Mouse (Mus musculus) midbrain, embryonic 13.5 days (tissue): ENCODE results near the gene Diaph3. TPM values are rescaled to one million over a fixed set of nuclear protein-coding genes. Genes with fewer than 3 reads are reported as not detected.
A peak's percentile ranks its signal among the peaks of the same experiment; 100 is the strongest.

Experiments used
- ATAC-seq: fragments of 200-750 bp; cut with Nextera tagmentation; 2 replicates; pipeline ENCODE4 v1.8.0; 2017; ENCODE audit warnings: mild to moderate bottlenecking, moderate TSS enrichment, moderate library complexity
- H3K27ac ChIP-seq: fragments of 300-500 bp; sonication (generic); 2 replicates; pipeline ENCODE4 v1.5.1; 2015; ENCODE audit warnings: inconsistent platforms, mild to moderate bottlenecking, moderate library complexity
- H3K27me3 ChIP-seq: fragments of 300-500 bp; sonication (generic); 2 replicates; pipeline ENCODE4 v1.6.1; 2015; ENCODE audit warnings: mild to moderate bottlenecking, inconsistent platforms
- H3K36me3 ChIP-seq: fragments of 300-500 bp; sonication (generic); 2 replicates; pipeline ENCODE4 v1.6.1; 2015; ENCODE audit warnings: mild to moderate bottlenecking, inconsistent platforms
- H3K4me1 ChIP-seq: fragments of 300-500 bp; sonication (generic); replicated peaks from 2 replicates; pipeline ENCODE4 v1.6.1; 2015; ENCODE audit warnings: inconsistent platforms
- H3K4me2 ChIP-seq: fragments of 300-500 bp; sonication (generic); replicated peaks from 2 replicates; pipeline ENCODE4 v1.6.1; 2015; ENCODE audit warnings: moderate library complexity, mild to moderate bottlenecking, inconsistent platforms
- H3K4me3 ChIP-seq: fragments of 300-500 bp; sonication (generic); replicated peaks from 2 replicates; pipeline ENCODE4 v1.5.1; 2015; ENCODE audit warnings: mild to moderate bottlenecking, inconsistent platforms
- H3K9ac ChIP-seq: fragments of 300-500 bp; sonication (generic); replicated peaks from 2 replicates; pipeline ENCODE4 v1.6.1; 2015; ENCODE audit warnings: mild to moderate bottlenecking, inconsistent platforms
- H3K9me3 ChIP-seq: fragments of 300-500 bp; sonication (generic); 2 replicates; pipeline ENCODE4 v1.6.1; 2016; ENCODE audit warnings: mild to moderate bottlenecking, inconsistent platforms
- WGBS: fragments of 180-500 bp; shearing (Covaris S2); methylation state at CpG from one replicate; pipeline ENCODE4 v1.1.7; 2015; 5-methylcytosine and 5-hydroxymethylcytosine counted together
- polyA plus RNA-seq: library from polyadenylated mRNA; unstranded; fragments of >200 nt; fragmentation: Nextera tagmentation; extraction: Ambion mirVana; gene quantifications from 2 replicates; pipeline ENCODE4 v1.2.1, GENCODE M21; 2015

Diaph3 gene
- polyA plus RNA-seq, 1 experiment from 2014 or later: 3.9 TPM

DNA sequence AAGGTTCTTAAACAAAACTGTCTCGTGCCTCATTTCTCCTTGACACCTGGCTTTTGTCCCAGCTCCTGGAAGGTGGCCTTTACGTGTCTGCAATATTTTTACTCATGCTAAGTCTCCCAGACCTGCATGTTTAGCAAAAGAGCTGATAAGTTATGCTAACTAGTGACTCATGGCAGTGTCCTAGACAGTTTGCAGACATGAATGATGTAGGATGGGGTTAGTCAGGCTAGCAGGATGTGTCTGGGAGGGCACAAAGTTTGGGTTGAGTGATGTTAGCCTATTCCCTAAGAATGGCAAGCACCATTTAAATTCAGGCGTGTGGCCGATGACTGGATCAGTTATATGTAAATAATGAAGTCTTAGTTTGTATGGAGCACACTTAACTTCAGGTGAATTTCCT is 478.2 kb downstream of the Diaph3 start:
- Histone ChIP-seq H3K4me1 (no peaks in the 10 kb centered on the region), H3K9me3 (no peaks in the 10 kb centered on the region), H3K4me3 (no peak overlapping the region), H3K27me3 (no peaks in the 10 kb centered on the region), H3K9ac (no peak overlapping the region), H3K27ac (no peak overlapping the region), H3K4me2 (no peak overlapping the region), H3K36me3 (no peaks in the 10 kb centered on the region)
- no peak for ATAC-seq
- WGBS: 89% methylated on average over 4 of the region's 4 CpGs

DNA sequence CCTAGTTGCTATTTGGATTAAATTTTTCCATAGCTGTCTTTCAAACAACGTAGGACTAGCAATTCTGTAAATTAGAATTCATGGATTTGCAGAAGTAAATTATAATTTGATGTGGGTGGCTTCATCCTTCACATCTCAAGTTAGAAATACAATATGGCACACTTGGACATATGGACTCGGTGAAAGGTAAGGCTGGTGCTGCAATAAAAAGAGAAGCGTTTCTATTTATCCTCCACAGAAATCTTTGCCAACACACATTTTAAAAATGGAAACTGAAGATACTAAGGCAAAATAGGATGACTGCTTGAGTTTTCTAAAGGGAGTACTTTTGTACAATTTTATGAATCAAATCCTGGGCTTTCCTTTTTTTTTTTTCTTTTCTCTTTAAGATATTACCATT is 480.5 kb downstream of the Diaph3 start:
- H3K27ac ChIP-seq: no peak overlapping the region
- 94% methylated on average over 3 of the region's 3 CpGs for WGBS
- no peak overlapping the region for H3K9ac ChIP-seq
- H3K27me3 ChIP-seq: no peaks in the 10 kb centered on the region
- H3K4me3 ChIP-seq: no peak overlapping the region
- no peak overlapping the region for H3K4me2 ChIP-seq
- ATAC-seq: no peak
- H3K36me3 ChIP-seq: no peaks in the 10 kb centered on the region
- H3K4me1 ChIP-seq: no peaks in the 10 kb centered on the region
- no peaks in the 10 kb centered on the region for H3K9me3 ChIP-seq

DNA sequence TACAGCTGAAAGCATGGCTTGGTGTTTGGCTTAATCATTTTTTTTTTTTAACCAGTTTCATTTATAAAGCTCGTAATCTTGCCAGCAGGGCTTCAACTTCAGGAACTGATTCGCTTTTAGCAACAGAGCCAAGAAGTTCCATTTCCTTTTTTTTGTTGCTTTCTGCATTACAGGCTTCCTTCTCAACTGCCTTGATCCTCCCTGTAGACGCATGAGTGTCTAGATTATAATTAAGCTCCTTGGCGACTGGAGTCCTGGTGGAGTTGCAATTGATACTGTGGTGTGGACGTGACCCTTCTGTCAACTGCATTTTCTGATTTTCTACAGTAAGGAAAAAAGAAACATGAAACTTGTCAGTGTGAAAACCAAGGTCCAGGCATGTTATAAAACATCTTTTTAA is 484.8 kb downstream of the Diaph3 start:
- H3K27me3 ChIP-seq: no peaks in the 10 kb centered on the region
- no peaks in the 10 kb centered on the region for H3K36me3 ChIP-seq
- WGBS: 65% methylated on average over 5 of the region's 5 CpGs
- H3K4me3 ChIP-seq: no peak overlapping the region
- H3K9me3 ChIP-seq: no peaks in the 10 kb centered on the region
- no peak for ATAC-seq
- no peak overlapping the region for H3K9ac ChIP-seq
- no peak overlapping the region for H3K27ac ChIP-seq
- no peak overlapping the region for H3K4me2 ChIP-seq
- no peaks in the 10 kb centered on the region for H3K4me1 ChIP-seq

DNA sequence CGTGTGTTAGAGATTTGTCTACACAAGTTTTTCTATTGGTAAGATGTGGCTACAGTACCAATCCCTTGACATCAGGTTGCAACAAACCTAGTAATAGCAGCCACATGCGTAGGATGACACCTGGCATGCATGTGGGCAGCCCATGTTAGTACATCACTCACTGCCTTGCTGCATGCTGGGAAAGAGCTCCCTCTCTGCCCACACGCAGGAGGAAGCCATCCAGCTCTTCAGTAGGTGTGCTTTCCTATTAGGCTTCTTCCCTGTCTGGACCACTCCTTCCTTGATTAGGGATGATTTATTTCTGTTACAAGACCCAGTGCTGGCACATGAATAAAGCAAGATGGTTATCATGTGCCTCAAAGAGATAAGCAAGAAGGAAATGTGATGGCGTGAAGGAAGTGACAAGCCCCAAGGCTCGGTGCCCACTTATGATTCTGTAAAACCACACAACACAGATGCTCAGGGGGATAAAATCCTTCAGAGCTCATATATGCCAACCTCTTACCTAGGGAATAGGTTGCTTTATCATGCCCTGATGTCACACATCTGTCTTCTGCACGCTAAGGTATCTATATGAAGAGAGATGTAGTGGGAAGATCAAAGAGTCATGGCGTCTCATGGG is 494.4 kb downstream of the Diaph3 start:
- Histone ChIP-seq H3K36me3 (no peaks in the 10 kb centered on the region), H3K27ac (no peak overlapping the region), H3K9ac (no peak overlapping the region), H3K27me3 (0 out of 2 replicates have a peak, but pooled peaks cover 4% of the 10 kb centered on the region), H3K4me3 (no peak overlapping the region), H3K4me2 (no peak overlapping the region), H3K9me3 (no peaks in the 10 kb centered on the region), H3K4me1 (peaks cover 12% of the 10 kb centered on the region; the same call in 1 of the 2 replicates)
- ATAC-seq: no peak
- WGBS: 87% methylated on average over 7 of the region's 7 CpGs

DNA sequence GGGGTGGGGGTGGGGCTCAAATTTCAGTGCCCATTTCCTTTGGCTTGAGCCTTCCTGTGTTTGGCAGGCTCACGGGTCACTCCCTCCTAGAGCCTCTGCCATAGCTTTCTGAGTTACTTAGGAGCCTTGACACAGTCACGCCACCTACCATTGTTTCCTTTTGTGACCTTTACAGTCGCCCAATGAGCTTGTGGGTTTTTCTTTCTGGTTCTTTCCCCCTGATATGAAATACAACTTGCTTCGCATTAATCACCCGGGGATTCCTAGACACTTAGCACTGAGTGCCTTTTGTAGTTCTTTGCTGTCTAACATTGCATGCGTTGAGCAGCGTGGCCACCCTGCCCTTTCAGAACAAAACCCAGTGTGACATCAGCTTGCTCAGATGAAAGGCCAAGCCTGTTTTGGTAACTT is 498.2 kb downstream of the Diaph3 start:
- Histone ChIP-seq H3K4me2 (no peak overlapping the region), H3K9me3 (no peaks in the 10 kb centered on the region), H3K36me3 (no peaks in the 10 kb centered on the region), H3K27me3 (0 out of 2 replicates have a peak, but pooled peaks cover 8% of the 10 kb centered on the region), H3K4me3 (no peak overlapping the region), H3K27ac (no peak overlapping the region), H3K9ac (no peak overlapping the region), H3K4me1 (peaks cover 16% of the 10 kb centered on the region; the same call in 1 of the 2 replicates)
- 33% methylated on average over 7 of the region's 7 CpGs for WGBS
- ATAC-seq: peak; percentile 82

DNA sequence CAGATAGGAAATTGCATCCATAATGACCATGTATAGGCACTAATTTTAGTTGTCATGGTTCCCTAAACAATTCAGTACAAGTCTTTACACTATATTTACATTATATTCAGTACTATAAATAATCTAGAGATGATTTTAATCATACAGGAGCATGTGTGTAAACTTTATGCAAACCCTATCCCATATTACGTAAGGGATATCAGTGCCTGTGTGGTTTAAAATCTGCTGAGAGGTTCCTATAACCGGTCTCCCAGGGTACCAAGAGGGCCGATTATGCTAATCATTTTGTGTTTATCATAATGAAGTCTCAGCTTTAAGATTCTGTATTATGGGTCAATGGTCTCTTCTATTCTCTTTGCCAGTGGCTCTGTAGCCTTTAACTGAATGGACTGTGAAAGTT is 499.2 kb downstream of the Diaph3 start:
- ATAC-seq: no peak
- H3K27me3 ChIP-seq: peaks cover 14% of the 10 kb centered on the region; the same call in 1 of the 2 replicates
- H3K4me2 ChIP-seq: no peak overlapping the region
- peaks cover 16% of the 10 kb centered on the region; the same call in 1 of the 2 replicates for H3K4me1 ChIP-seq
- no peaks in the 10 kb centered on the region for H3K9me3 ChIP-seq
- H3K9ac ChIP-seq: no peak overlapping the region
- H3K27ac ChIP-seq: no peak overlapping the region
- no peaks in the 10 kb centered on the region for H3K36me3 ChIP-seq
- H3K4me3 ChIP-seq: no peak overlapping the region
- 84% methylated on average over 3 of the region's 3 CpGs for WGBS

DNA sequence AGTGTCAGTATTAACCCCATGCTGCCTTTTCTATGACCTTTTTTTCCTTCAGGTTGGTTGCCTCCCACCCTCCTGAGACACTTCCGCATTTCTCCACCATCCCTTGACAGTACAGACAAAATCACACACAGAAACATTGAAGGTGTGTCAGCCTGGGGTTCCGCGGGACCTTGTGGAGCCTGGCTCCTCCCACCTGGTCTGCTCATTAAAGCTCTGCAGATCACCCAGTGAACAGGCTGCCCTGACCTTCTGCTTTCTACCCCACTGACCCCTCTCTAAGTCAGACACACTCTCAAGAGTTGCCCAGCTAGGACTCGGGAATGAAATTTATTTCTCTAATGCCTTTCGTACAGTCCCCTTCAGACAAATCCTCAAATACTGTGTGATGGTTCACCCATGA is 500.9 kb downstream of the Diaph3 start:
- no peak overlapping the region for H3K4me2 ChIP-seq
- no peak overlapping the region for H3K27ac ChIP-seq
- H3K36me3 ChIP-seq: no peaks in the 10 kb centered on the region
- 58% methylated on average over 5 of the region's 5 CpGs for WGBS
- no peak for ATAC-seq
- H3K4me1 ChIP-seq: peaks cover 16% of the 10 kb centered on the region; the same call in 1 of the 2 replicates
- no peak overlapping the region for H3K9ac ChIP-seq
- no peaks in the 10 kb centered on the region for H3K9me3 ChIP-seq
- H3K27me3 ChIP-seq: peaks cover 14% of the 10 kb centered on the region; the same call in 1 of the 2 replicates
- no peak overlapping the region for H3K4me3 ChIP-seq

DNA sequence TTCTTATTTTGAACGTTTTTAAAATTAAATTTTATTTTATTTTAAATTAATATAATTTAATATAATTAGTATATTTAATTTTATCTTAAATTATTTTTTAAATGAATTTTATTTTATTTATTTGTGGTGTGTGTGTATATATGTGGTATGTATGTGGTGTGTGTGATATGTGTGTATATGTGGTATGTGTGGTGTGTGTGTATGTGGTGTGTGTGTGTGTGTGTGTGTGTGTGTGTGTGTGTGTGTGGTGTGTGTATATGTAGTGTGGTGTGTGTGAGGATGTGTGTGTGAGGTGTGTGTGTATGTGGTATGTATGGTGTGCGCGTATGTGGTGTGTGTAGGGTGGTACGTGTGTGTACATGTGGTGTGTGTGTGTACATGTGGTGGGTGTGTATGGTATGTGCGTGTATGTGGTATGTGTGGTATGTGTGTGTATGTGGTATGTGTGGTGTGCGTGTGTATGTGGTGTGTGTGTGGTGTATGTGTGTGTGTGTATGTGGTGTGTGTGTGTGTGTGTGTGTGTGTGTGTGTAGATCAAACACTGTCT is 505.4 kb downstream of the Diaph3 start:
- Histone ChIP-seq H3K4me1 (no peaks in the 10 kb centered on the region), H3K27ac (no peak overlapping the region), H3K9ac (no peak overlapping the region), H3K4me3 (no peak overlapping the region), H3K27me3 (peaks cover 12% of the 10 kb centered on the region; the same call in 1 of the 2 replicates), H3K36me3 (no peaks in the 10 kb centered on the region), H3K4me2 (no peak overlapping the region), H3K9me3 (no peaks in the 10 kb centered on the region)
- WGBS: 28% methylated on average over 6 of the region's 6 CpGs
- ATAC-seq: peak; percentile 75

DNA sequence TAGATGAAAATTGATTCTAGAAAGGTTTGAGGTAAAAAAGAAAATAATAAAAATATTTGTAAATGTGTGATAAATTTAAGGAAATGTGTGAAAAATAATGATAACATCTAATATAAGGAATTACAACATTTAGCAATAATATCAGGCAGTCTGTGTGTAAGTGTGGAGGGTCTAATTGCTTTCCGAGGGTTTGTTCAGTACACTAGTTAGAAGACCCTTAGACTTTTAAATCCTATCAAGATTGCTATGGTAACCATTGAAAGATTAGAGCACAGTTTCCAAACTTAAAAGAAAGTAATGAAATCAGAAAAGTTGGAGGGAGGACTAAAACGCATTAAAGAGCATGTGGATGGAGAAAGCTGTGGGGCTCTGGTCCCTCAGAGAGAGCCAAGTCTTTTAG is 506.0 kb downstream of the Diaph3 start:
- Histone ChIP-seq H3K4me1 (no peaks in the 10 kb centered on the region), H3K9me3 (no peaks in the 10 kb centered on the region), H3K36me3 (no peaks in the 10 kb centered on the region), H3K27me3 (peaks cover 12% of the 10 kb centered on the region; the same call in 1 of the 2 replicates), H3K9ac (no peak overlapping the region), H3K4me2 (no peak overlapping the region), H3K4me3 (no peak overlapping the region), H3K27ac (no peak overlapping the region)
- 18% methylated on average over 2 of the region's 2 CpGs for WGBS
- no peak for ATAC-seq

DNA sequence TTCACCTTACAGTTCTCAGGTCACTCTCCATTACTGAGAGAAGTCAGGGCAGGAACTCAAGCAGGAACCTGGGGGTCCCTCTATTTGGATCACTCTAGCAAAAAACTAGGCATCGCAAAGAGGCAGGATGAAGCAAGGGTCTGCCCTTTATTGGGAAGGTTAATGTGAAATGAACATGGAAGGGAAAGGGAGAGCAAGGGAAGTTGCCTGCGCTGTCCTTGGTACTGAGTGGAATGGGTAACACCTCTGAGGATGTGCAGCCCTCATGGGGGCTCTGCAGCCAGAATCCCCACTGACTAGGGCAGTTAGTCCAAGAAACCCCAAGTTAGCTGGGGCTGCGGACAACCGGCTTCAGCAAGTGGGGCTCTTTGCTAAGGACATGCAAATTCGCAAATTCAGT is 507.2 kb downstream of the Diaph3 start:
- Histone ChIP-seq H3K27ac (no peak overlapping the region), H3K9me3 (no peaks in the 10 kb centered on the region), H3K36me3 (no peaks in the 10 kb centered on the region), H3K4me1 (no peaks in the 10 kb centered on the region), H3K4me2 (no peak overlapping the region), H3K9ac (no peak overlapping the region), H3K27me3 (peaks cover 9% of the 10 kb centered on the region; the same call in 1 of the 2 replicates), H3K4me3 (no peak overlapping the region)
- ATAC-seq: no peak
- 39% methylated on average over 5 of the region's 5 CpGs for WGBS

DNA sequence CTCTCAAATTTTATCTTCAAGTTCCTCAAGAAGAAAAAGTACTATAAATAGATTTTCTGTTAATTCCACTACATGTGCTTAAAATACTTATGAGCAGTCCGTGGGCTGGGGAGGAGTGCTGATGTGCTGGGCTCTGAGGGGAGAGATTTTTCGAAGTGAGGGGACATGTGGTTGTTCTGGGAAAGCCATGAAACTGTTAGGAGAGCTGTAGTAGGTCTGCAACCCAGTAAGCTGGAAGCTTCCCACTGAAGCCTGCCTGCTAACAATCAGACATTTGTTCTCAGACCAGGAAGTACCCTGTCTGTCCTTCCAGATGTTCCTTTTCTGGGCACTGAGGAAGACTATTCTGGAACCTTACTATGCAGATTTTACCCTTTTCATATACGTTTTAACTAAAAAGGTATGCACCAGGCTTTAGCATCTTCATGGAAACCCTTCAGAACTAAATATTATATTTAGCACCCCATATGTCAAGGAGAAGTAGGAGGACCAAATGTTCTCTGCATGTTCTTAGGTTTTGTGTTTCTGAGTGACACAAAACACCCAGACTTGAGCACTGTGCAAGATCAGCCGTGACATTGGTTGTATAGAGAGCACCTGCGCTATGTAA is 516.1 kb downstream of the Diaph3 start:
- Histone ChIP-seq H3K27ac (no peak overlapping the region), H3K27me3 (no peaks in the 10 kb centered on the region), H3K4me3 (no peak overlapping the region), H3K9me3 (no peaks in the 10 kb centered on the region), H3K9ac (no peak overlapping the region), H3K36me3 (no peaks in the 10 kb centered on the region), H3K4me2 (no peak overlapping the region), H3K4me1 (no peaks in the 10 kb centered on the region)
- no peak for ATAC-seq
- 94% methylated on average over 5 of the region's 5 CpGs for WGBS

DNA sequence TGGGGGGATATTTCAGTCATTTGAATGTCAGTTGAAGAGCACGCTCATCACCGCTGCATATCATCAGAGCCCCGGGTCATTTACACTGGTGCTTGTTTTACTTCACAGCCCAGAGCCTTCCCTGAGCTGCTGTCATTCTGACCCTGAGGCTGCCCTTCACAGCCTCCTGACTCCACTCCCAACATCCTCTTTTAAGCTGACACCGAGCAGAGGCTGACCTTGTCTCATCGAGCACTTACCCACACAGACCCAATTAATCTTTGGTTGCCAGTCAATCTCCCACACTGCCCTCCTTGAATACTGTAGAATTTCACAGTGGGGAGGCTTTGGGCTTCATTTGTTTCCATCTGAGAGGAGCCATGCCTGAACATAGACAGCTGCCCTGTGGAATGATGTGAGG is 521.4 kb downstream of the Diaph3 start:
- H3K4me1 ChIP-seq: no peaks in the 10 kb centered on the region; the same call in 1 of the 2 replicates
- no peaks in the 10 kb centered on the region for H3K27me3 ChIP-seq
- H3K36me3 ChIP-seq: no peaks in the 10 kb centered on the region
- no peaks in the 10 kb centered on the region for H3K9me3 ChIP-seq
- no peak overlapping the region for H3K4me2 ChIP-seq
- 57% methylated on average over 5 of the region's 5 CpGs for WGBS
- no peak overlapping the region for H3K27ac ChIP-seq
- 0 out of 2 replicates have a peak, but pooled peaks have one; percentile 20 for ATAC-seq
- H3K9ac ChIP-seq: no peak overlapping the region
- H3K4me3 ChIP-seq: no peak overlapping the region
